12 mouse cellular contexts compared by ENCODE assay signal in the genomic region with DNA sequence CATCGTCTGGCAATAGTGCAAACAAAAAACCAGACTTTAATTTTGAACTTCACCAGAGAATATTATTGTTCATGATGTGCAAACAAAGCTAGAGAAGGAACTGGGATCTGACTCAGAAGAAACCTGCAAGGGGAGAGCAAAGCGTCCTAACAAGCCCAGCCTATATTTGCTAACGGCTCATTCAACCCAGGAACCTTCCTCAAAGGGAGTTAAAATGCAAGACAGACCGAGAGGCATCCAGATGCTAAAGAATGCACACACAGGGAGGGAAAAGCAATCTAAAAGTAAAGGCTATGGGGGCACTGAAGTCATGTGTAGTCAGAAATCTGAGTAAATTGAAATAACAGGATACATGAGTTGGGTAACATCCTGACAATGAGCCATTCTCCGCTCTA. TPM values are rescaled to one million over a fixed set of nuclear protein-coding genes. Genes with fewer than 3 reads are reported as not detected.
A peak's percentile ranks its signal among the peaks of the same experiment; 100 is the strongest.
DNase-seq lines count a peak whose midpoint lies in the region; ATAC-seq and TF ChIP-seq lines count a peak whose summit lies in the region.
"Had no signal": no experiment of that assay in that cellular context is flagged by ENCODE, and none has a peak within 500 bp of the region (broad histone marks: within the 10 kb centered on the region; RNA-seq: fewer than 3 reads in every experiment).

No protein-coding gene starts in this region.

- 41% methylated on average over 5 of the region's 5 CpGs for WGBS in kidney, embryonic 16.5 days
- WGBS in forebrain, embryonic 12.5 days: 27% methylated on average over 5 of the region's 5 CpGs
- WGBS in midbrain, embryonic 15.5 days: 18% methylated on average over 5 of the region's 5 CpGs
- WGBS in liver, postnatal 0 days (ENCODE audit: insufficient replicate concordance): 55% methylated on average over 5 of the region's 5 CpGs

- TF ChIP-seq CTCF in cortical plate, adult 2 months (IDR thresholded peaks at IDR 0.05; ENCODE audit: extremely low read depth, insufficient read depth, low read length): no peak
- no peak for TF ChIP-seq CTCF in liver, postnatal 0 days (IDR thresholded peaks at IDR 0.05; ENCODE audit: low read depth)

- no peaks in the 10 kb centered on the region for H3K9me3 ChIP-seq in kidney, embryonic 16.5 days (ENCODE audit: low read length)
- no peaks in the 10 kb centered on the region for H3K9me3 ChIP-seq in forebrain, embryonic 12.5 days
- H3K9me3 ChIP-seq in midbrain, embryonic 15.5 days: no peaks in the 10 kb centered on the region
- no peaks in the 10 kb centered on the region for H3K9me3 ChIP-seq in liver, postnatal 0 days (ENCODE audit: low read length)

- no peak for TF ChIP-seq EP300 in liver, postnatal 0 days (IDR thresholded peaks at IDR 0.05; ENCODE audit: low read depth)

- H3K4me1 ChIP-seq in kidney, embryonic 16.5 days (ENCODE audit: insufficient read depth, low read length): peaks cover 18% of the 10 kb centered on the region
- no peaks in the 10 kb centered on the region for H3K4me1 ChIP-seq in cortical plate, adult 2 months (ENCODE audit: control insufficient read depth, insufficient read depth, low read length)
- peaks cover 22% of the 10 kb centered on the region for H3K4me1 ChIP-seq in forebrain, embryonic 12.5 days
- peaks cover 20% of the 10 kb centered on the region for H3K4me1 ChIP-seq in midbrain, embryonic 15.5 days
- H3K4me1 ChIP-seq in liver, postnatal 0 days (ENCODE audit: insufficient read depth): no peaks in the 10 kb centered on the region

- 0 out of 2 replicates have a peak, but pooled peaks have one; percentile 23 for ATAC-seq in kidney, embryonic 16.5 days (ENCODE audit: low FRiP score, low TSS enrichment)
- ATAC-seq in forebrain, embryonic 12.5 days (ENCODE audit: low FRiP score): peak; percentile 54; the same call in 1 of the 2 replicates
- ATAC-seq in midbrain, embryonic 15.5 days (replicated peaks): peak; percentile 42
- no peak for ATAC-seq in liver, postnatal 0 days

- H3K4me3 ChIP-seq in kidney, embryonic 16.5 days (ENCODE audit: low read length): no peak overlapping the region
- H3K4me3 ChIP-seq in cortical plate, adult 2 months (ENCODE audit: insufficient read depth, low read length): no peak overlapping the region
- no peak overlapping the region for H3K4me3 ChIP-seq in forebrain, embryonic 12.5 days (replicated peaks)
- no peak overlapping the region for H3K4me3 ChIP-seq in midbrain, embryonic 15.5 days
- H3K4me3 ChIP-seq in liver, postnatal 0 days (ENCODE audit: low read depth, low read length): no peak overlapping the region

- no peak overlapping the region for H3K4me2 ChIP-seq in kidney, embryonic 16.5 days (replicated peaks; ENCODE audit: low read depth, low read length)
- H3K4me2 ChIP-seq in forebrain, embryonic 12.5 days: peak overlapping the region; percentile 25
- no peak overlapping the region for H3K4me2 ChIP-seq in midbrain, embryonic 15.5 days
- no peak overlapping the region for H3K4me2 ChIP-seq in liver, postnatal 0 days (ENCODE audit: low read depth, low read length)

- H3K9ac ChIP-seq in kidney, embryonic 16.5 days (replicated peaks; ENCODE audit: low read length): no peak overlapping the region
- H3K9ac ChIP-seq in forebrain, embryonic 12.5 days: no peak overlapping the region
- no peak overlapping the region for H3K9ac ChIP-seq in midbrain, embryonic 15.5 days
- no peak overlapping the region for H3K9ac ChIP-seq in liver, postnatal 0 days (replicated peaks)
- H3K9ac ChIP-seq: liver, embryonic 14.5 days had no signal

- TF ChIP-seq POLR2A in cortical plate, adult 2 months (IDR thresholded peaks at IDR 0.05; ENCODE audit: extremely low read depth, insufficient read depth, low read length): no peak

- H3K36me3 ChIP-seq in kidney, embryonic 16.5 days (ENCODE audit: insufficient read depth, low read length): no peaks in the 10 kb centered on the region
- H3K36me3 ChIP-seq in forebrain, embryonic 12.5 days (replicated peaks): no peaks in the 10 kb centered on the region
- H3K36me3 ChIP-seq in midbrain, embryonic 15.5 days (replicated peaks): no peaks in the 10 kb centered on the region
- no peaks in the 10 kb centered on the region for H3K36me3 ChIP-seq in liver, postnatal 0 days (replicated peaks; ENCODE audit: insufficient read depth, low read length)

- no peak for DNase-seq in kidney, postnatal 25 days
- DNase-seq in liver, postnatal 0 days: no peak
- DNase-seq in cerebellum, postnatal 25 days: no peak
- no peak for DNase-seq in ovary, adult 18-20 months (ENCODE audit: low spot score)
- DNase-seq: gastrocnemius, postnatal 25 days; right cerebral cortex, postnatal 14 days had no signal

- H3K27me3 ChIP-seq in kidney, embryonic 16.5 days (ENCODE audit: insufficient read depth, low read length): no peaks in the 10 kb centered on the region
- peaks cover 66% of the 10 kb centered on the region for H3K27me3 ChIP-seq in forebrain, embryonic 12.5 days
- H3K27me3 ChIP-seq in midbrain, embryonic 15.5 days (replicated peaks): no peaks in the 10 kb centered on the region
- H3K27me3 ChIP-seq in liver, postnatal 0 days (ENCODE audit: insufficient read depth, low read length): no peaks in the 10 kb centered on the region
- H3K27me3 ChIP-seq: CH12.LX had no signal

- H3K27ac ChIP-seq in kidney, embryonic 16.5 days (ENCODE audit: low read length): peak overlapping the region; percentile 70
- H3K27ac ChIP-seq in cortical plate, adult 2 months (ENCODE audit: insufficient read depth, low read length): peak overlapping the region; percentile 89
- peak overlapping the region; percentile 68 for H3K27ac ChIP-seq in forebrain, embryonic 12.5 days
- 0 out of 2 replicates have a peak overlapping the region, but pooled peaks have one; percentile 40 for H3K27ac ChIP-seq in midbrain, embryonic 15.5 days
- H3K27ac ChIP-seq in liver, postnatal 0 days (ENCODE audit: low read depth): no peak overlapping the region
- H3K27ac ChIP-seq: liver, embryonic 14.5 days had no signal

RNA-seq across cellular contexts. Expression of a gene that starts 30.9 kb away (rescaled TPM):
- 17.9 and 18.2 TPM in 2 replicates for polyA plus RNA-seq in kidney, embryonic 16.5 days (2015; fragmentation: Nextera tagmentation; extraction: Ambion mirVana)
- 14.5 and 15.9 TPM in 2 replicates for polyA plus RNA-seq in cortical plate, adult 2 months (2012; rRNA removed)
- polyA plus RNA-seq in forebrain, embryonic 12.5 days (2016; fragmentation: Nextera tagmentation; extraction: Ambion mirVana): 38.2 and 40.7 TPM in 2 replicates
- 47.7 and 52.4 TPM in 2 replicates for polyA plus RNA-seq in midbrain, embryonic 15.5 days (2015; fragmentation: Nextera tagmentation; extraction: Ambion mirVana)
- 3.8 and 3.9 TPM in 2 replicates for polyA plus RNA-seq in liver, postnatal 0 days (2015; fragmentation: Nextera tagmentation; extraction: Ambion mirVana)

RNA-seq across cellular contexts. Expression of a gene that starts 37.8 kb away (rescaled TPM):
- polyA plus RNA-seq in kidney, embryonic 16.5 days (2015; fragmentation: Nextera tagmentation; extraction: Ambion mirVana): 4.6 and 5.6 TPM in 2 replicates
- polyA plus RNA-seq in cortical plate, adult 2 months (2012; rRNA removed): 27.0 and 27.4 TPM in 2 replicates
- 7.7 and 8.2 TPM in 2 replicates for polyA plus RNA-seq in forebrain, embryonic 12.5 days (2016; fragmentation: Nextera tagmentation; extraction: Ambion mirVana)
- 6.8 and 7.5 TPM in 2 replicates for polyA plus RNA-seq in midbrain, embryonic 15.5 days (2015; fragmentation: Nextera tagmentation; extraction: Ambion mirVana)
- 1.4 TPM in 2 replicates for polyA plus RNA-seq in liver, postnatal 0 days (2015; fragmentation: Nextera tagmentation; extraction: Ambion mirVana)
